Mouse (Mus musculus) bone marrow macrophage, adult 2 months (primary cell): ENCODE data around the gene Dtx4. TPM values are rescaled to one million over a fixed set of nuclear protein-coding genes. Genes with fewer than 3 reads are reported as not detected.
"Not testable (repeated sequence)": the region's sequence is repeated elsewhere in the genome, so short reads cannot be mapped to it uniquely, and the experiment has no call there.

Source experiments
- H3K27ac ChIP-seq: 2 replicates; pipeline ENCODE4 v1.5.1; 2012; ENCODE audit warnings: low read depth, low read length; ENCODE audit not compliant: insufficient read depth
- H3K4me1 ChIP-seq: 2 replicates; pipeline ENCODE4 v1.6.1; 2012; ENCODE audit warnings: low read length; ENCODE audit not compliant: control insufficient read depth, insufficient read depth
- H3K4me3 ChIP-seq: 2 replicates; pipeline ENCODE4 v1.5.1; 2012; ENCODE audit warnings: mild to moderate bottlenecking, low read length, moderate library complexity; ENCODE audit not compliant: insufficient read depth
- CTCF ChIP-seq: IDR thresholded peaks from 2 replicates; pipeline ENCODE4 v1.5.1; 2012; ENCODE audit warnings: low read depth, mild to moderate bottlenecking, low read length, moderate library complexity
- POLR2A ChIP-seq: IDR thresholded peaks from 2 replicates; pipeline ENCODE4 v1.6.1; 2012; ENCODE audit warnings: mild to moderate bottlenecking, low read depth, low read length, borderline replicate concordance
- polyA plus RNA-seq: library from polyadenylated mRNA; stranded (reverse); fragments of >200 nt; gene quantifications from 2 replicates; pipeline ENCODE4 v1.2.4, GENCODE M21; 2012; ENCODE audit not compliant: missing spikeins, insufficient read depth, insufficient read length

Gene Dtx4
- 18.5 and 19.3 TPM in 2 replicates for polyA plus RNA-seq

DNA sequence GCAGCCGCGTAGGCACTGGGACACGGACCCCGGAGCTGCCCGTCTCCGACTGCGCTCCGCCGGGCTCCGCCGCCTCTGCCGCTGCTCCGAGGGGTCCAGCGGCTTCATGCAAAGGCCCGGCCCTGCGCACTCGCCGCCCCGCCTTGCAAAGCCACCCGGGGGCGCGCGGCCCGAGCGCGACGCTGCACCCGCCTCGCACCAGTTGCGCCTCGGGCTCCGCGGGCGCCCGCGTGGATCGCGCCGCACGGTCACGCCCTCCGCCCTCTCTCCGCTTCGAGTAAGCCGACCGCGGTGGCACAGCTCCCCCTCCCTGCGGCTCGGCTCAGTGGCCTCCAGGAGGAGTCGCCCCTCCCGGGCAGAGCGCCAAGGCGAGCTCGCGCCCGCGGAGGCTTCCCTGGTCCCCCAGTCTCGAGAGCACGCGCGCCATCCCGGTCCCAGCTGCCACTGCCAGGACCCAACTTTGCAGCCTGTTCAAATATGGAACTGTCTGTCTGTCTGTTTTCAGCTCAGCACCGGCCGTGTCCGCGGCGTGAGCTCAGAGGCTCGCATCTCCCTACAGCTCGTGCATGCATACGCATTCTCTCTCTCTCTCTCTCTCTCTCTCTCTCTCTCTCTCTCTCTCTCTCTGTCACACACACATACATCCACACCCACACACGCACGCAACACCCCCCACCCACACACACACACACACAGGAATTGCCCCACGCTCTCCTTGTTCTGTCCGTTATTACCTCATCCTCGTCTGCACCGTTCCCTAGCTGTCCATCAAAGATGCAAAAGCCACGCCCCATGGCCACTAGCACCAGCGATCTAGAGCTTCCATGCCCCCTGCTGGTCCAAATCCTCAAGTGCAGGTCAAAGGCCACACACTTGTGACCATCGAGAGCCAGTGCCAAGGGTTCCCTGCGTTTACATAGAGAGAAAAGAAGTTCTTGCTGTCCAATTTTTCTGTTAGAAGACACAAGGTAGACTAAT lies at the start of gene Dtx4:
Gene Dtx4 (minus strand): TSS at position 85 of the 978 bp plus-strand sequence.
- TF ChIP-seq POLR2A: no peak
- TF ChIP-seq CTCF: peak; percentile 75
- peaks cover 15% of the 10 kb centered on the region for H3K4me1 ChIP-seq
- H3K4me3 ChIP-seq: peak within 1 kb of the TSS; percentile 96
- H3K27ac ChIP-seq: peak within 1 kb of the TSS; percentile 68

GRCm38 (mm10) chr19:12550005-12550942 lies 49.0 kb upstream of the Dtx4 start:
- Histone ChIP-seq H3K4me1 (no peaks in the 10 kb centered on the region), H3K4me3 (no peak overlapping the region), H3K27ac (no peak overlapping the region)
- TF ChIP-seq POLR2A (no peak), CTCF (no peak)

DNA sequence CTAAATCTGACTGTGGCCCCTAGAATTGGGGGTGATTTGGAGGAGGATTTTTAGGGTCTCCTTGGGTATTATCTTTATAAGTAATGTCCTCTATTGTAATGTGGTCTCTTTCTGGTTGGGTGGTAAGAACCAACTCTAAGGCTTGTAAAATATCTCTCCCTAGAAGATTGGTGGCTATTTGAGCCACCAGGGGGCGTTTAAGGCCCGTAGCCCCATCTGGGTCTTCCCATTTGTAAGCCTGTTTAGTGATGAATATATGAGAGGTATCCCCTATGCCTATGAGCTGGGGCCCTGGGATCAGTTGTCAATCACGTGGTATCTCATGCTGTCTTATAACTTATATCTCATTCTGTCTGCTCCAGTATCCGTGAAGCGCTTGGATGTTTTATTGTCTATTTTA lies 47.9 kb upstream of the Dtx4 start:
- TF ChIP-seq POLR2A (no peak), CTCF (0 out of 2 replicates have a peak, but pooled peaks have one; percentile 31)
- H3K4me3 ChIP-seq: no peak overlapping the region
- H3K4me1 ChIP-seq: no peaks in the 10 kb centered on the region
- no peak overlapping the region for H3K27ac ChIP-seq

DNA sequence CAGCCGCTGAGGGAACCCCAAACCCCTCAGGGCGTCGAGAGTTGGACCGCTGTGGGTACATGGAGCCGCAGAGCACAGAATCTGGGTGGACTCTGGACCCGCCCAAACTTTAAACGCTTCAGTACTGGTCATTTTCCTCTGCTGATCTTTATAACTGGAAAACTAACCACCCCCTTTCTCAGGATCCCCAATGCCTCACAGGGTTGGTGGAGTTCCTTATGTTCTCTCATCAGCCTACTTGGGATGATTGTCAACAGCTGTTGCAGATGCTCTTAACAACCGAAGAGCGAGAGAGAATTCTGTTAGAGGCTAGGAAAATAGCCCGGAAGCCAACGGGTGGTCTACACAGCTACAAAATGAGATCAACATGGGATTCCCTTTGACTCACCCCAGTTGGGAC lies 44.2 kb upstream of the Dtx4 start, which contains the start of gene Fam111a:
Gene Fam111a (plus strand): TSS at position 301 of the 400 bp plus-strand sequence.
- H3K4me1 ChIP-seq: peaks cover 18% of the 10 kb centered on the region
- not testable (repeated sequence) for H3K4me3 ChIP-seq, H3K27ac ChIP-seq

- TF ChIP-seq CTCF: no peak
- TF ChIP-seq POLR2A: no peak
- Histone ChIP-seq H3K27ac (no peak overlapping the region), H3K4me3 (no peak overlapping the region), H3K4me1 (peaks cover 34% of the 10 kb centered on the region)
Observed at GRCm38 (mm10) chr19:12541644-12542043, 40.4 kb upstream of the Dtx4 start.

GRCm38 (mm10) chr19:12540727-12541126 lies 39.5 kb upstream of the Dtx4 start:
- Histone ChIP-seq H3K4me1 (peaks cover 35% of the 10 kb centered on the region), H3K4me3 (no peak overlapping the region), H3K27ac (no peak overlapping the region)
- no peak for TF ChIP-seq CTCF
- TF ChIP-seq POLR2A: no peak

DNA sequence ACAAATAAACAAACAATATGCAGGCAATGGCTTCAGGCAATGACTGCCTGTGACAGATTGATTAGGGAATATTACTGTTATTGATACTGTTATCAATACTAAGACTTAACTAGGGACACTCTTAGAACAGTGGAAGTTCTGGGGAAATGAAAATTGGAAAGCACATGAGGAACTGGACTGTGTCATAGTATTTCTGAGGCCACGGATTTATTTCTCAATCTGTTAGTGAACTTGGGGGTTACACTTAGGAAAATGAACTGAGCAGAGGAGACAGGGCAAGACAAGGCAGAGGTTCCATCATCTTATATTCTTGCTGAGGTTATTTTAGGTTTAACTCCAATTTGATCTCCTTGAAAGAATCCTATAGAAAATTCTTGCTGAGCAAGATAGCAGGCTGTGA lies 38.7 kb upstream of the Dtx4 start:
- Histone ChIP-seq H3K4me1 (peaks cover 35% of the 10 kb centered on the region), H3K4me3 (no peak overlapping the region), H3K27ac (peak overlapping the region; percentile 22; the same call in 1 of the 2 replicates)
- TF ChIP-seq CTCF (no peak), POLR2A (no peak)

GRCm38 (mm10) chr19:12537168-12537567 lies 35.9 kb upstream of the Dtx4 start:
- Histone ChIP-seq H3K27ac (no peak overlapping the region), H3K4me1 (peaks cover 30% of the 10 kb centered on the region), H3K4me3 (no peak overlapping the region)
- TF ChIP-seq CTCF (no peak), POLR2A (no peak)

- Histone ChIP-seq H3K27ac (no peak overlapping the region), H3K4me3 (no peak overlapping the region), H3K4me1 (peaks cover 7% of the 10 kb centered on the region)
- TF ChIP-seq CTCF (no peak), POLR2A (no peak)
Observed at GRCm38 (mm10) chr19:12523377-12523776, 22.1 kb upstream of the Dtx4 start.
